Mouse (Mus musculus): ENCODE results near the gene Copg2.
A peak's percentile ranks its signal among the peaks of the same experiment; 100 is the strongest.

Copg2 gene

DNA sequence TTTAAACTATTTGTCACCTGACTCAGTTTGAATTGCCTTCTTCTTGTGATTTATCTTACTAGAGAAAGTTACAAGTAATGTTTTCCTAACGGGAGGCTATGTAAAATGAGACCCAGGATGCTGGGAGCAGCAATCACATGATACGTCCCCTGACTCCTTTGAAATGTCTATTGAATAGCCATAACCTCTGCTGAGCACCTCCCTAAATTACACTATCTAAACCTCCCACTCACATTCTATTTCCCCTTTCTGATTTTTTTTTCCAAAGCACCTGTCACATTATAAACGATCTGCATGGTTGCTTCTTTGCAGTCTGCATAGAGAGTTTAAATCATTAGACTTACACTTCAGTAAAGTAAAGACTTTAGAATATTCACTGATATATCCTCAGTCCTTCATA is 7.4 kb upstream of the Copg2 start:
- Histone ChIP-seq H3K4me3 (replicated peaks; ENCODE audit: low read length) (no peak overlapping the region), H3K36me3 (ENCODE audit: insufficient read depth, low read length) (no peaks in the 10 kb centered on the region), H3K9me3 (ENCODE audit: low read length) (no peaks in the 10 kb centered on the region), H3K27me3 (ENCODE audit: insufficient read depth, low read length) (peaks cover 3% of the 10 kb centered on the region), H3K4me1 (replicated peaks; ENCODE audit: low read depth, low read length) (no peaks in the 10 kb centered on the region)
- TF ChIP-seq POU5F1 (IDR thresholded peaks at IDR 0.05; ENCODE audit: borderline replicate concordance, low read length) (no peak), CTCF (conservative IDR thresholded peaks at IDR 0.05; ENCODE audit: low read length) (no peak), NANOG (IDR thresholded peaks at IDR 0.05; ENCODE audit: borderline replicate concordance, low read length) (no peak)

DNA sequence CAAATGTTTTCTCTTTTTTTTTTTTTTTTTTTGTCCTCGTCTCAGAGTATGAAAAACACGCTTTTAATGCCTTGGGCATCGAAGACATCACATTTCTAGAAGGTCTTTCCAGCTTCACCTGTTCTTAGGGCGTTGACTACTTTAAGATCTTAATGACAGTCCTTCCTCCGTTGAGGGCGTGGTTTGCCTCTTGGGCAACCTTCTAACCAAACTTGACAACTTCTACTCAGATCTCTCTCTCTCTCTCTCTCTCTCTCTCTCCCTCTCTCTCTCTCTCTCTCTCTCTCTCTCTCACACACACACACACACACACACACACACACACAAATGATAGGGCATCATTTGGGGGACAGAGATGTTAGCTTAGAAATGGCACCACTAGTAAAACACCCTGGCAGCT is 926 bp upstream of the Copg2 start:
- H3K27me3 ChIP-seq (ENCODE audit: insufficient read depth, low read length), result no peaks in the 10 kb centered on the region
- TF ChIP-seq NANOG (IDR thresholded peaks at IDR 0.05; ENCODE audit: borderline replicate concordance, low read length) (no peak), CTCF (conservative IDR thresholded peaks at IDR 0.05; ENCODE audit: low read length) (no peak)
- no peak overlapping the region for H3K4me3 ChIP-seq (replicated peaks; ENCODE audit: low read length)
- no peaks in the 10 kb centered on the region for H3K36me3 ChIP-seq (ENCODE audit: insufficient read depth, low read length)
- peaks cover 16% of the 10 kb centered on the region for H3K4me1 ChIP-seq (replicated peaks; ENCODE audit: low read depth, low read length)
- H3K9me3 ChIP-seq (ENCODE audit: low read length), result no peaks in the 10 kb centered on the region

DNA sequence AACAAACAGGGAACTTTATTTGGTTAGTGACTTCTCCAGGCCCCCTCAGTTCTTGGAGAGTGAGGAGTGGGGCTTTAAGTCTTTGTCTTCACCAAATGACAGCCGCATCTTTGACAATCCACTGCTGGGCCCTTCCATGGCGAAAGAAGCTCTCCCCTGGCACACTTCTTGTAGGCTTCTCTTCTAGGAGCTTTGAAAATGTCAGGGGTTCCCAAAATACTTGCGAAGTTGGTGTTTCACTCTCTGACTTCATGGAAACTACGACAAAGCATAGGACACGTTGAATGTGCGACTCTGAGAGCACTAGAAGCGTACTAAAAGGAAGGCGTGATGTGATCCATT is 363 bp upstream of the Copg2 start:
- TF ChIP-seq NANOG (IDR thresholded peaks at IDR 0.05; ENCODE audit: borderline replicate concordance, low read length) (no peak), POU5F1 (IDR thresholded peaks at IDR 0.05; ENCODE audit: borderline replicate concordance, low read length) (no peak), CTCF (conservative IDR thresholded peaks at IDR 0.05; ENCODE audit: low read length) (no peak)
- peak overlapping the region; percentile 87 for H3K4me3 ChIP-seq (replicated peaks; ENCODE audit: low read length)
- H3K9me3 ChIP-seq (ENCODE audit: low read length), result no peaks in the 10 kb centered on the region
- H3K27me3 ChIP-seq (ENCODE audit: insufficient read depth, low read length), result no peaks in the 10 kb centered on the region
- no peaks in the 10 kb centered on the region for H3K36me3 ChIP-seq (ENCODE audit: insufficient read depth, low read length)
- peaks cover 16% of the 10 kb centered on the region for H3K4me1 ChIP-seq (replicated peaks; ENCODE audit: low read depth, low read length)

DNA sequence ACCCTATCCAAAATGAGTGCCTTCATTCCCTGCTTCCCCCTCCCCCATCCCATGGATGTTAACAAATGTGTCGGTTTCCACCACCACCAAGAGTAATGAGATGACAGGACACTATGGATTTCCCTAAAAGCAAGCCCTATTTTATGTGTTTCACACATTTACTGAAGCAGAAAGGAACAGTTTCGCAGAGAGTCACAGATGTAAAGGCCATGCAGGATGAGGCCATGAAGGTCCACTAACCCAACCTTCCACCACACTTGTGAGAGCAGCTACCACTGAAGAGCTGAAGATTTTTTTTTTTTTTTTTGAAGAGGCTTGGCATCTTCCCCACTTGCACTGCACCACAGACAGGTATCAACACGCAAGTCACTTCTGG is 787 bp downstream of the Copg2 start:
- TF ChIP-seq NANOG (IDR thresholded peaks at IDR 0.05; ENCODE audit: borderline replicate concordance, low read length), result no peak
- TF ChIP-seq CTCF (conservative IDR thresholded peaks at IDR 0.05; ENCODE audit: low read length), result no peak
- TF ChIP-seq POU5F1 (IDR thresholded peaks at IDR 0.05; ENCODE audit: borderline replicate concordance, low read length), result no peak
- no peaks in the 10 kb centered on the region for H3K9me3 ChIP-seq (ENCODE audit: low read length)
- peaks cover 16% of the 10 kb centered on the region for H3K4me1 ChIP-seq (replicated peaks; ENCODE audit: low read depth, low read length)
- no peaks in the 10 kb centered on the region for H3K27me3 ChIP-seq (ENCODE audit: insufficient read depth, low read length)
- H3K36me3 ChIP-seq (ENCODE audit: insufficient read depth, low read length), result no peaks in the 10 kb centered on the region
- peak overlapping the region; percentile 87 for H3K4me3 ChIP-seq (replicated peaks; ENCODE audit: low read length)

DNA sequence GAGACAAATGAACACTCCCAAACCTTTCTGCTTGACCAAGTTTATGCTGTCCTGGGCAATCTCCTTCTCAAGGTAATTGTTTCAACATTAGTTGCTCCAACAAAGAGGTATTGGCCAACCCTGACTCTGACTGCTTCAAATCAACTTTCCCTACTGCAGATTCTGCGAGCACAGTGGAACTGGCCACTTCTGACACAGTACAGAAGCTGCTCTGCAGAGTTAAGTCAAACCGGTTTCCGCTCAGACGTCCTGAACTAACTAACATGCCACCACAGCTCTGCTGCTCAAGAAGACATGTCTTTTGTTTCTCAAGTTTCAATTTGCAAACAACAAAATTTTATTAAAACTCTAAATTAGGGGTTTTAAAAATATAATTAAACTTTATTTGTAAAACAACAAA is 3.5 kb downstream of the Copg2 start:
- no peak overlapping the region for H3K4me3 ChIP-seq (replicated peaks; ENCODE audit: low read length)
- no peaks in the 10 kb centered on the region for H3K9me3 ChIP-seq (ENCODE audit: low read length)
- TF ChIP-seq NANOG (IDR thresholded peaks at IDR 0.05; ENCODE audit: borderline replicate concordance, low read length), result no peak
- no peak for TF ChIP-seq CTCF (conservative IDR thresholded peaks at IDR 0.05; ENCODE audit: low read length)
- no peak for TF ChIP-seq POU5F1 (IDR thresholded peaks at IDR 0.05; ENCODE audit: borderline replicate concordance, low read length)
- H3K27me3 ChIP-seq (ENCODE audit: insufficient read depth, low read length), result no peaks in the 10 kb centered on the region
- peaks cover 15% of the 10 kb centered on the region for H3K36me3 ChIP-seq (ENCODE audit: insufficient read depth, low read length)
- peaks cover 16% of the 10 kb centered on the region for H3K4me1 ChIP-seq (replicated peaks; ENCODE audit: low read depth, low read length)

DNA sequence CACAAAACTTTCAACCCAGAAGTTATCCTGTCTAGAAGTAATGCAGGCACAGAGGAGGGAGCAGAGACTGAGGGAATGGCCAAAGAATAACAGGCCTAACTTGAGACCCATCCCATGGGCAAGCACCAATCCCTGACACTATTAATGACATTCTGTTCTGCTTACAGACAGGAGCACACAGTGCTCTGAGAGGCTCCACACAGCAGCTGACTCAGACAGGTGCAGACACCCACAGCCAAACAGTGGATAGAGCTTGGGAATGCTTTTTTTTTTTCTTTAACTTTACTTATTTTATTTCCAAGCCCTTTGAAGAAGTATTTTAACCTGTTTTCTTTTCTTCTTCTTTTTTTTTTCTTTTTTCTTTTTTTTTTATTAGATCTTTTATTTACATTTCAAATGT is 4.8 kb downstream of the Copg2 start:
- H3K36me3 ChIP-seq (ENCODE audit: insufficient read depth, low read length), result peaks cover 17% of the 10 kb centered on the region
- TF ChIP-seq POU5F1 (IDR thresholded peaks at IDR 0.05; ENCODE audit: borderline replicate concordance, low read length), result no peak
- no peak for TF ChIP-seq NANOG (IDR thresholded peaks at IDR 0.05; ENCODE audit: borderline replicate concordance, low read length)
- no peak for TF ChIP-seq CTCF (conservative IDR thresholded peaks at IDR 0.05; ENCODE audit: low read length)
- H3K4me1 ChIP-seq (replicated peaks; ENCODE audit: low read depth, low read length), result peaks cover 8% of the 10 kb centered on the region
- H3K9me3 ChIP-seq (ENCODE audit: low read length), result no peaks in the 10 kb centered on the region
- H3K27me3 ChIP-seq (ENCODE audit: insufficient read depth, low read length), result no peaks in the 10 kb centered on the region
- H3K4me3 ChIP-seq (replicated peaks; ENCODE audit: low read length), result no peak overlapping the region

DNA sequence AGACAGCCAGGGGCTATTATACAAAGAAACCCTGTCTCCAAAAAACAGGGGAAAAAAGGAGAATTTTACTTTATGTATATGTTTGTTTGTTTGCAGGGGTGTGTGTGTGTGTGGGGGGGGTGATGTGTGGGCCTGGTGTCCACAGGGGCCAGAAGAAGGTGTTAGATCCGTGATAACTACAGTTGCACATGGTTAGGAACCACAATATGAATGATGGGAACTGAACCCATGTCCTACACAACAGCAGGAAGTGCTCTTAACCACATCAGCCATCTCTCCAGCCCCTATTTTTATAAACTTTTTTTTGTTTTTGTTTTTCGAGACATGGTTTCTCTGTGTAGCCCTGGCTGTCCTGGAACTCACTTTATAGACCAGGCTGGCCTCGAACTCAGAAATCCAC is 11.7 kb downstream of the Copg2 start:
- TF ChIP-seq POU5F1 (IDR thresholded peaks at IDR 0.05; ENCODE audit: borderline replicate concordance, low read length), result no peak
- TF ChIP-seq NANOG (IDR thresholded peaks at IDR 0.05; ENCODE audit: borderline replicate concordance, low read length), result no peak
- no peak for TF ChIP-seq CTCF (conservative IDR thresholded peaks at IDR 0.05; ENCODE audit: low read length)

DNA sequence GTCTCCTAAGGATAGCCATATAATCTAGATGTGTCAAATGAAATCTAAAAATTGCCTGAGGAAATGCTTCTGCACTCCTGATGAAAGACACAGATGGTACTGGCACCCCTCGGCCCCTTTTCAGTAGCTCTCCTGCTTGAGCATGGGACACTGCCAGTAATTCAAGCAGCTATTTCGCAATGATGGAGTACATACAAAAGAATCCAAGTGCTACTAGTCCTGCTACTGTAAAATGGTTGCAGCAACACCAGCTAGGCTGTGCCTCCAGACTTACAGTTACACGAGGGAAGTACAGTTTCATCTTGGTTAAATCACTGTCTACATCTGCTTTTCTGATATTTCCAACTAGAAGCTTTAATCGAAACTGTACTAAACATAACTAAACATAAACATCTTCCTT is 13.1 kb downstream of the Copg2 start:
- no peak overlapping the region for H3K4me3 ChIP-seq (replicated peaks; ENCODE audit: low read length)
- no peaks in the 10 kb centered on the region for H3K9me3 ChIP-seq (ENCODE audit: low read length)
- TF ChIP-seq NANOG (IDR thresholded peaks at IDR 0.05; ENCODE audit: borderline replicate concordance, low read length) (no peak), POU5F1 (IDR thresholded peaks at IDR 0.05; ENCODE audit: borderline replicate concordance, low read length) (no peak), CTCF (conservative IDR thresholded peaks at IDR 0.05; ENCODE audit: low read length) (no peak)
- no peaks in the 10 kb centered on the region for H3K27me3 ChIP-seq (ENCODE audit: insufficient read depth, low read length)
- H3K4me1 ChIP-seq (replicated peaks; ENCODE audit: low read depth, low read length), result no peaks in the 10 kb centered on the region
- H3K36me3 ChIP-seq (ENCODE audit: insufficient read depth, low read length), result peaks cover 16% of the 10 kb centered on the region; the same call in 1 of the 2 replicates

More for the DNA sequence above, 11.7 kb downstream of the Copg2 start:
- H3K36me3 ChIP-seq (ENCODE audit: insufficient read depth, low read length), result peaks cover 27% of the 10 kb centered on the region
- H3K4me3 ChIP-seq (replicated peaks; ENCODE audit: low read length), result no peak overlapping the region
- H3K4me1 ChIP-seq (replicated peaks; ENCODE audit: low read depth, low read length), result no peaks in the 10 kb centered on the region
- no peaks in the 10 kb centered on the region for H3K9me3 ChIP-seq (ENCODE audit: low read length)
- no peaks in the 10 kb centered on the region for H3K27me3 ChIP-seq (ENCODE audit: insufficient read depth, low read length)

DNA sequence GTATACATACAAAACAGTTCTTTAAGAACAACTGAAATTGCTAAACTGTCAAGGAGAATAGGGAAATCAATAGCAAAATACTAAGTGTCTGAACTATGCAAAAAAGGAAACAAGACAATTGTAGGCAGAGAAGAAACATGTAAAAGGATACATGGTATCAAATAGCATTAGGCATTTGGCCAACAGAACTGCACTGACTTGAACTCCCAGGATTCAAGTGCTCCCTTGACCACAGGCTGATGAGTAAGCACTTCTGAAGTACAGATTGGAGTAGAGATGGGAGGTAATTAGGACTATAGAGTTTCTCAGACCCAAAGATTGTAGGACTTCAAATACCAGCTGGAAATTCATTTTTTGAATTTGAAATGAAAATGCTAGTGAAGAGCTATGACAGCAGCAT is 19.9 kb downstream of the Copg2 start:
- Histone ChIP-seq H3K4me1 (replicated peaks; ENCODE audit: low read depth, low read length) (no peaks in the 10 kb centered on the region), H3K9me3 (ENCODE audit: low read length) (no peaks in the 10 kb centered on the region), H3K27me3 (ENCODE audit: insufficient read depth, low read length) (no peaks in the 10 kb centered on the region), H3K4me3 (replicated peaks; ENCODE audit: low read length) (no peak overlapping the region), H3K36me3 (ENCODE audit: insufficient read depth, low read length) (no peaks in the 10 kb centered on the region)
- TF ChIP-seq CTCF (conservative IDR thresholded peaks at IDR 0.05; ENCODE audit: low read length) (no peak), POU5F1 (IDR thresholded peaks at IDR 0.05; ENCODE audit: borderline replicate concordance, low read length) (no peak), NANOG (IDR thresholded peaks at IDR 0.05; ENCODE audit: borderline replicate concordance, low read length) (no peak)

All from E14TG2a.4 (cell line).